Mouse (Mus musculus) limb, embryonic 10.5 days (tissue): Measurements from ENCODE around the gene Rnasel. TPM values are rescaled to one million over a fixed set of nuclear protein-coding genes. Genes with fewer than 3 reads are reported as not detected.
"Not testable (repeated sequence)": the region's sequence is repeated elsewhere in the genome, so short reads cannot be mapped to it uniquely, and the experiment has no call there.

ENCODE experiments used
- DNase-seq: peaks from one replicate; pipeline ENCODE4 v3.0.0-alpha.2; 2017; ENCODE audit warnings: low spot score
- H3K27ac ChIP-seq: fragments of 300-500 bp; sonication (generic); 2 replicates; pipeline ENCODE4 v1.5.1; 2016; ENCODE audit warnings: mild to moderate bottlenecking
- H3K27me3 ChIP-seq: fragments of 300-500 bp; sonication (generic); 2 replicates; pipeline ENCODE4 v1.6.1; 2016; ENCODE audit warnings: low read depth, mild to moderate bottlenecking; ENCODE audit not compliant: poor library complexity, severe bottlenecking
- H3K36me3 ChIP-seq: fragments of 300-500 bp; sonication (generic); 2 replicates; pipeline ENCODE4 v1.6.1; 2016; ENCODE audit warnings: mild to moderate bottlenecking, moderate library complexity
- H3K4me1 ChIP-seq: fragments of 300-500 bp; sonication (generic); 2 replicates; pipeline ENCODE4 v1.6.1; 2016
- H3K4me3 ChIP-seq: fragments of 300-500 bp; sonication (generic); 2 replicates; pipeline ENCODE4 v1.5.1; 2016; ENCODE audit warnings: mild to moderate bottlenecking, moderate library complexity
- H3K9me3 ChIP-seq: fragments of 300-500 bp; sonication (generic); replicated peaks from 2 replicates; pipeline ENCODE4 v1.6.1; 2016; ENCODE audit warnings: mild to moderate bottlenecking
- WGBS: fragments of 180-500 bp; shearing (Covaris S2); methylation state at CpG from one replicate; pipeline ENCODE4 v1.1.7; 2016; 5-methylcytosine and 5-hydroxymethylcytosine counted together
- polyA plus RNA-seq: library from polyadenylated mRNA; unstranded; fragments of >200 nt; fragmentation: Nextera tagmentation; extraction: Ambion mirVana; gene quantifications from 2 replicates; pipeline ENCODE4 v1.2.1, GENCODE M21; 2016

The Rnasel gene
- polyA plus RNA-seq, 1 experiment from 2014 or later = 8.2 TPM

DNA sequence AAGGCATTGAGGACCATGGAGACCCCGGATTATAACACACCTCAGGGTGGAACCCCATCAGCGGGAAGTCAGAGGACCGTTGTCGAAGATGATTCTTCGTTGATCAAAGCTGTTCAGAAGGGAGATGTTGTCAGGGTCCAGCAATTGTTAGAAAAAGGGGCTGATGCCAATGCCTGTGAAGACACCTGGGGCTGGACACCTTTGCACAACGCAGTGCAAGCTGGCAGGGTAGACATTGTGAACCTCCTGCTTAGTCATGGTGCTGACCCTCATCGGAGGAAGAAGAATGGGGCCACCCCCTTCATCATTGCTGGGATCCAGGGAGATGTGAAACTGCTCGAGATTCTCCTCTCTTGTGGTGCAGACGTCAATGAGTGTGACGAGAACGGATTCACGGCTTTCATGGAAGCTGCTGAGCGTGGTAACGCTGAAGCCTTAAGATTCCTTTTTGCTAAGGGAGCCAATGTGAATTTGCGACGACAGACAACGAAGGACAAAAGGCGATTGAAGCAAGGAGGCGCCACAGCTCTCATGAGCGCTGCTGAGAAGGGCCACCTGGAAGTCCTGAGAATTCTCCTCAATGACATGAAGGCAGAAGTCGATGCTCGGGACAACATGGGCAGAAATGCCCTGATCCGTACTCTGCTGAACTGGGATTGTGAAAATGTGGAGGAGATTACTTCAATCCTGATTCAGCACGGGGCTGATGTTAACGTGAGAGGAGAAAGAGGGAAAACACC is 4.7 kb downstream of the Rnasel start:
- 76% methylated on average over 25 of the region's 25 CpGs for WGBS
- H3K9me3 ChIP-seq = no peaks in the 10 kb centered on the region

GRCm38 (mm10) chr1:153764136-153764535 is 14.9 kb downstream of the Rnasel start:
- no peaks in the 10 kb centered on the region for H3K27me3 ChIP-seq
- H3K36me3 ChIP-seq = no peaks in the 10 kb centered on the region
- no peak for DNase-seq
- H3K4me3 ChIP-seq = no peak overlapping the region
- no peaks in the 10 kb centered on the region for H3K4me1 ChIP-seq
- no peak overlapping the region for H3K27ac ChIP-seq
- WGBS = 91% methylated on average over 11 of the region's 11 CpGs
- no peaks in the 10 kb centered on the region for H3K9me3 ChIP-seq

More for the DNA sequence above, 4.7 kb downstream of the Rnasel start:
- Histone ChIP-seq H3K27me3 (0 out of 2 replicates have a peak, but pooled peaks cover 6% of the 10 kb centered on the region), H3K36me3 (no peaks in the 10 kb centered on the region), H3K27ac (no peak overlapping the region), H3K4me3 (no peak overlapping the region), H3K4me1 (peaks cover 17% of the 10 kb centered on the region)
- no peak for DNase-seq

DNA sequence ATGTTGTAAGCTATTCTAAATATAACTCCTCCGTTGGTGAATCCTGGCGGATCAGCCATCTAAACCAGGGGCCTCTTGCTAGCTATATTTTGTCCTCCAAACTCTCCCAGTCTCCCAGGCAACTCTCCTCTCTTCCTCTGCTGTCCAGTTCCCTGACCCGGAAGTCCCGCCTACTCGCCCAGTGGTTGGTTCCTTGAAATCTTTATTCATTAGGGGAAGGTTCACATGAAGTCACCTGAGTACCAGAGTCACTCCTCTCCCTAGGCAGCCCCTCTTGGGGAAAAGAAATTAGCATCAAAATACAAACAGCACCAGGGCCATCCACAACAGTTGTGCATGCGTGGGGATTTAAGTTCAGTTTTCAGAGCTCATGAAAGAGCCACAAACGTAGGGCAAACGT is 17.1 kb downstream of the Rnasel start:
- WGBS = 56% methylated on average over 8 of the region's 8 CpGs

DNA sequence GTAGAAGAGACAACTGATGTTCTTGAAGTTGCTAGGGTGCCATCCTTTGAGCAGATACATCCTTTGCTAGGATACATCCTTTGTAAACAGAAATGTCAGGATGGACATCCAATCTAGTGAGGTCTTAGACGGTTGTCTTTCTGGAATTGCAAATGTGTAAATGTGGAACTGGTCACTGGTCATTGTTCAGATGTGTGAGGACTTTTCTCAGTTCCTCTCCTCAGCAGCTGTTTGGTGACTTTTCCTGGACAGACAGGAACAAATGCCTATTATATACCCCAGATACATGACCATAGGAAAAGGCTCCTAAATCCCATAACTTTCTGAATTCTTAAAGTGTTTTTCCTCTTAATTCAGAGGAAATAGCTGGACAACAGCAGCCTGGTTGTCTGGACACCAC is 18.1 kb downstream of the Rnasel start:
- H3K27ac ChIP-seq = no peak overlapping the region
- no peak for DNase-seq
- no peaks in the 10 kb centered on the region for H3K27me3 ChIP-seq
- no peak overlapping the region for H3K4me3 ChIP-seq
- no peaks in the 10 kb centered on the region for H3K4me1 ChIP-seq
- H3K36me3 ChIP-seq = no peaks in the 10 kb centered on the region
- H3K9me3 ChIP-seq = no peaks in the 10 kb centered on the region
- WGBS = 82% methylated on average over 1 of the region's 1 CpGs

More for the DNA sequence above, 17.1 kb downstream of the Rnasel start:
- DNase-seq = no peak
- Histone ChIP-seq H3K4me1 (no peaks in the 10 kb centered on the region), H3K36me3 (no peaks in the 10 kb centered on the region), H3K27ac (no peak overlapping the region), H3K4me3 (no peak overlapping the region), H3K9me3 (no peaks in the 10 kb centered on the region), H3K27me3 (no peaks in the 10 kb centered on the region)

DNA sequence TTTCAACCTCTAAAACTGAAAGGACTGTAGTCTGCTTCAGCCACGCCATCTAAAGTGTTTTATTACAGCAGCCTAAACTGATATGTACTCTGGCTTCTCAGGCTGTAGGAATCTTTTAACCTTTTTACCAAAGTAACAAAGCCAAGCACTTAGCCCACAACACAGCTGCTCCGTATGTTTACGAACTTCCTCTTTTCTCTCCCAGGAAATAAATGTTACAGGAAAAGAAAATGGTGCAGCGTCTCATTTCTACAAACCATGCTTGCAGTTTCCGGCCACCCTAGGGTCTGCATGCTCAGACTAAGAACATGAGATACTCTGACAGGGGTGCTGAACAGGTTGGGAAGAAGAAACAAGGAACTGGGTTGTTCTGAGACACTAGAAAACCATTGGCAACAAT is 19.2 kb downstream of the Rnasel start:
- H3K27ac ChIP-seq = no peak overlapping the region
- H3K4me3 ChIP-seq = no peak overlapping the region
- H3K4me1 ChIP-seq = no peaks in the 10 kb centered on the region
- DNase-seq = no peak
- H3K9me3 ChIP-seq = no peaks in the 10 kb centered on the region
- H3K27me3 ChIP-seq = no peaks in the 10 kb centered on the region
- no peaks in the 10 kb centered on the region for H3K36me3 ChIP-seq
- WGBS = 85% methylated on average over 5 of the region's 5 CpGs

DNA sequence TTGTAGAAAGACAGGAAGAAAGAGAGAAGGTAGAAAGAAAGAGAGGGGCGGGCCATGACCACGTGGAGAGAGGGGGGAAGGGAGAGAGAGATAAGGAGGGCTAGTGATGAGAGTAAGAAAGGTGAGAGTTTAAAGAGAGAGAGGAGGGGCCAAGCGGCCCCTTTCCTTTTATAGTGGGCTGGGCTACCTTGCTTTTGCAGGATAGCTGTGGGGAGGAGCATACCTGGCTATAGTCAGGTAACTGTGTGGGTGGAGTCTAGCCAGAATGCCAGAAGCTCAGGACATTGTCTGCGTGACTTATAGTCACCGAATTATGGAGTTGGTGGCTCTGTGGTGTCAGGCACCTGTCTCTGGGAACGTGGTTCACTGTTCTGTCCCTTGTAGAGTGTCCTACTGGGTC is 20.3 kb downstream of the Rnasel start:
- H3K27me3 ChIP-seq, H3K9me3 ChIP-seq, H3K27ac ChIP-seq, H3K36me3 ChIP-seq, H3K4me3 ChIP-seq, DNase-seq, H3K4me1 ChIP-seq: not testable (repeated sequence)
- WGBS = 63% methylated on average over 6 of the region's 6 CpGs

DNA sequence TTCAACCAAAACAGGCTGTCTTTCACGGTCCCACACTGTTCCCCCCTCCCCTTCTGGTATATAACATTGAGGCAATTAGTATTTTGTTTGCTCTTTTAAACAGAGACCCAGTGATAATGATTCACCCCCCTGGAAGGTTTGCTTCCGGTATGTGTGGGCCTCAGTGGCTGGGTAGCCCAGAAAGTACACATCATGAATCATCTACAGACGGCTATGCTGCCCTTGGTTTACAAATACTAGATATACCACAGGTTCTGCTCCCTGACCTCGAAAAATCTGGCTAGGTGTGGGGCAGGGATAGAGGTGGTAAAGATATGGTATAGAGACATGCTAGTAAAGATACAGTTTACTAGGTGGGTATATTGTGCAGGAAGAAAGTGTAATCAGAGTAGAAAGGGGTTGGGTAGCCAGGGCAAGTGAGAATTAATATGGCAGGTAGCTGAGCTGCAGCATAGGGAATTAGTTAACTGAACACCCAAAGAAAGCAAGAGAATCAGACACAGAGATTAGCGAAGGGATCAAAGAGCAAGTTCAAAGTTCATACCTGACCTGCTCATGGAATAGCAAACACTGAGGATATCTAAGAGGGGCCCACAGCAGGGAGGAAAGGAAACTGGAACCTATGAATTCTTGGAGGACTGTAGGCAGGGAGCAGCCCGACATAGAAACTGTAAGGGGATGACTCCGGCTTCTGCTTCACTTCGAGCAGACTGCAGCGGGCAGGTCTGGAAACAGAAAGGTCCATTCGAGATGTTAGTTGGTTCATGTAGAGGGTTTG is 21.0 kb downstream of the Rnasel start:
- WGBS = 83% methylated on average over 10 of the region's 10 CpGs
- no peak for DNase-seq

DNA sequence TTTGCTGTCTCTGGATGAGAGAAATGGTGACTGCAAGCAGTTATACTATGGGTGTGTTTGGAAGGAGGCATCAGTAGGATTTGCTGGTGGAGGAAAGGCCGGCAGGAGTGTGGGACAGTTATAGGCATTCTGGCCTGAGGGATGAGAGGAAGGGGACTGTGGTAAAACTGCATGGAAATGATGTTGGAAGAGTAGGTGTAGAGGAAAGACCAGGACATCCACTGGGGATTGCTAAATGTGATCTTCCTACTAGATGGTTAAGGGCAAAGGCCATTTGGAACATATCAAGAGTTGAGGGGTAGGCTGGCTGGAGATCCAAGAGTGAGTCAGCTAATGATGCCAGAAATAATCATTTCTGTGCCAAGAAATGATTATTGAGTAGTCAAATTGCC is 21.5 kb downstream of the Rnasel start:
- Histone ChIP-seq H3K4me3 (no peak overlapping the region), H3K36me3 (no peaks in the 10 kb centered on the region), H3K27me3 (no peaks in the 10 kb centered on the region), H3K4me1 (no peaks in the 10 kb centered on the region), H3K27ac (no peak overlapping the region), H3K9me3 (no peaks in the 10 kb centered on the region)
- no peak for DNase-seq
- 93% methylated on average over 1 of the region's 1 CpGs for whole genome bisulfite sequencing

More for the DNA sequence above, 21.0 kb downstream of the Rnasel start:
- H3K27ac ChIP-seq = no peak overlapping the region
- no peak overlapping the region for H3K4me3 ChIP-seq
- H3K4me1 ChIP-seq = no peaks in the 10 kb centered on the region
- H3K36me3 ChIP-seq = no peaks in the 10 kb centered on the region
- no peaks in the 10 kb centered on the region for H3K9me3 ChIP-seq
- H3K27me3 ChIP-seq = no peaks in the 10 kb centered on the region

- Histone ChIP-seq H3K36me3 (no peaks in the 10 kb centered on the region), H3K27ac (no peak overlapping the region), H3K4me3 (no peak overlapping the region), H3K27me3 (no peaks in the 10 kb centered on the region), H3K4me1 (no peaks in the 10 kb centered on the region), H3K9me3 (no peaks in the 10 kb centered on the region)
- 91% methylated on average over 6 of the region's 6 CpGs for WGBS
- DNase-seq = no peak
Observed at GRCm38 (mm10) chr1:153775174-153775573, 25.9 kb downstream of the Rnasel start.

DNA sequence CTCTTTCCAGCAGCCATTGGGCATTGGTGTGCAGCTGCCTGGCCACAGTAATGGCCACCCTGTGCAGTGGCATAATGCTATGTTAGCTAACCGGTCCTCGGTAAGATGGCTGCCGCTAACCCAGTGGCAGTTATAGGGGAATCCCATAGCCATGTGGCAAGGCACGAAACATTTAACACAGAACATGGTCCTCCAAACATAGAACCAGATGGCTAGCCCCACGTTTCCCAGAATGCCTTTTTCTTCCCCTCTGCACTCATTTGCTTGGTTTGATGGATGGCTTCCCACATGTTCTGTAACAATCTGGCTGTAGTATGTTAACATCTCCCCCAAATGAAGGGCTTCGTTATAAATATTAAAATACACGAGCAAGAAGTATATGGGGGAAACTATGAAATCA is 27.0 kb downstream of the Rnasel start:
- Histone ChIP-seq H3K4me1 (no peaks in the 10 kb centered on the region), H3K27ac (no peak overlapping the region), H3K36me3 (no peaks in the 10 kb centered on the region), H3K27me3 (no peaks in the 10 kb centered on the region), H3K9me3 (no peaks in the 10 kb centered on the region), H3K4me3 (no peak overlapping the region)
- DNase-seq = no peak
- WGBS = 90% methylated on average over 7 of the region's 7 CpGs

DNA sequence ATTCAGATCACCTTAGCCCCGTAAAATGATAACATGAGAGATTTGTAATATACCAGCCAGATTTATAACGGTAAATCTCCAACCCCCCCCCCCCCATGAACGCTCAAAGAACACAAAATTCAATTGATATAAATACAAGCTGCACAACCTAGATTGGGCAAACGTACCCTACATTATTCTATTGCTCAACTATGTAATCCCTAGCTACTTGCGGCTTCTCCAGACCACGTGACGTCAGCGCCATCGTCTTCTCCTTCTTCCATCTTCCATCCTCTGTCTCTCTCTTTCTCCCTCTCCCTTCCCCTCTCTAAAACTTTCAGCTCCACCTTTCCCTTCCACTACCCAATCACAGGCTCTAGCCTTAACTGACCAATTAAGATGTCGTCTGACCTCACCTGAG is 29.0 kb downstream of the Rnasel start:
- 85% methylated on average over 10 of the region's 10 CpGs for WGBS
- Histone ChIP-seq H3K27me3 (no peaks in the 10 kb centered on the region), H3K27ac (no peak overlapping the region), H3K36me3 (no peaks in the 10 kb centered on the region), H3K9me3 (no peaks in the 10 kb centered on the region), H3K4me3 (no peak overlapping the region), H3K4me1 (no peaks in the 10 kb centered on the region)
- no peak for DNase-seq

DNA sequence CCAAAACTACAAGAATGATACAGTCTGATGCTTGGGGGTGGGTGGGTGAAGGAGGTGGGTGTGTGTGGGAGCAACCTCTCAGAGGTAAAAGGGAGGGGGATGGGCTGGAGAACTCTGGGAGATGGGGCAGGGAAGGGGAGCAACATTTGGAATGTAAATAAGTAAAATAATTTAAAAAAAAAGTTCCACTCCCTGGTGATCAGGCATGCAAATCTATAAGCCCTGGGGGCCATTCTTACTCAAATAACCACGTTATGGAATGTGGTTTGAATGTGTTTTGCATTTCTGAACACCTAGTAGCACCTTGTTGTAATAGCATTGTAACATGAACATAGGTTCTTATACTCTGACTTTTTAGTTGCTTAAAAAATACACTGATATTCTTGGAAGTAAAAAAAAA is 34.1 kb downstream of the Rnasel start:
- no peak overlapping the region for H3K4me3 ChIP-seq
- H3K27ac ChIP-seq = no peak overlapping the region
- no peaks in the 10 kb centered on the region for H3K36me3 ChIP-seq
- 47% methylated on average over 1 of the region's 1 CpGs for WGBS
- DNase-seq = no peak
- no peaks in the 10 kb centered on the region for H3K4me1 ChIP-seq
- no peaks in the 10 kb centered on the region for H3K9me3 ChIP-seq
- H3K27me3 ChIP-seq = no peaks in the 10 kb centered on the region

GRCm38 (mm10) chr1:153785608-153786007 is 36.4 kb downstream of the Rnasel start:
- 75% methylated on average over 4 of the region's 4 CpGs for WGBS
- no peak overlapping the region for H3K4me3 ChIP-seq

More at GRCm38 (mm10) chr1:153785608-153786007, 36.4 kb downstream of the Rnasel start:
- no peak for DNase-seq
- Histone ChIP-seq H3K36me3 (no peaks in the 10 kb centered on the region), H3K9me3 (no peaks in the 10 kb centered on the region), H3K27me3 (no peaks in the 10 kb centered on the region), H3K27ac (no peak overlapping the region), H3K4me1 (no peaks in the 10 kb centered on the region)
